Comparison of ENCODE assay signal across 9 mouse cellular contexts in the genomic region with DNA sequence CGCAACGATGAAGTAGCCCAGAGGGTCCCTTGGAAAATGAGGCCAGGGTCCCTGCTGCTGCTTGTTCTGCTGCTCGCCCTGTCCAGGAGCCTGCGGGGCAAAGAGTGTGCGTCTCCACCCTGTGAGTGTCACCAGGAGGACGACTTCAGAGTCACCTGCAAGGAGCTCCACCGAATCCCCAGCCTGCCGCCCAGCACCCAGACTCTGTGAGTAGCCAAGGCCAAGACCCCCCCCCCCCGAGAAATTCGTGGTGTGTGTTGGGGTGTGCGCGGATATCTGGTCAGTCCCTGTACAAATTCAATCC. TPM values are rescaled to one million over a fixed set of nuclear protein-coding genes. Genes with fewer than 3 reads are reported as not detected.
A peak's percentile ranks its signal among the peaks of the same experiment; 100 is the strongest.
DNase-seq lines count a peak whose midpoint lies in the region; ATAC-seq and TF ChIP-seq lines count a peak whose summit lies in the region.
"Had no signal": no experiment of that assay in that cellular context is flagged by ENCODE, and none has a peak within 500 bp of the region (broad histone marks: within the 10 kb centered on the region; RNA-seq: fewer than 3 reads in every experiment).

No protein-coding gene starts in this region.

- intact Hi-C loops in gastrocnemius, postnatal 36 days (cut with DNase I): loop anchor here (2.0 to 5.0 kb wide), 2 partner anchors 18 to 396 kb away; no protein-coding TSS in a partner anchor

- H3K9me3 ChIP-seq in forebrain, postnatal 0 days (ENCODE audit: low read length): no peaks in the 10 kb centered on the region
- H3K9me3 ChIP-seq in liver, embryonic 16.5 days (replicated peaks; ENCODE audit: control insufficient read depth, low read length): no peaks in the 10 kb centered on the region

- no peak for DNase-seq in cerebellum, adult 8-10 months
- peak; percentile 3 for DNase-seq in 3134 (ENCODE audit: extremely low read depth, insufficient read length, low spot score)
- no peak for DNase-seq in forebrain, postnatal 0 days
- DNase-seq in adrenal gland, postnatal 4 days (ENCODE audit: low spot score in 2 of 2): no peak
- DNase-seq in adipocyte (ENCODE audit: low spot score): no peak
- no peak for DNase-seq in gastrocnemius, postnatal 36 days

- H3K27me3 ChIP-seq in forebrain, postnatal 0 days (ENCODE audit: insufficient read depth, low read length): peaks cover 7% of the 10 kb centered on the region; the same call in 1 of the 2 replicates
- H3K27me3 ChIP-seq in liver, embryonic 16.5 days (ENCODE audit: control insufficient read depth, insufficient read depth, low read depth, low read length): peaks cover 27% of the 10 kb centered on the region

- H3K4me1 ChIP-seq in forebrain, postnatal 0 days (ENCODE audit: insufficient read depth): no peaks in the 10 kb centered on the region
- H3K4me1 ChIP-seq in liver, embryonic 16.5 days (ENCODE audit: control insufficient read depth, low read depth, low read length): peaks cover 3% of the 10 kb centered on the region

- H3K27ac ChIP-seq in forebrain, postnatal 0 days (ENCODE audit: low read depth, low read length): no peak overlapping the region
- H3K27ac ChIP-seq in liver, embryonic 16.5 days (ENCODE audit: low read length): no peak overlapping the region

- peak overlapping the region; percentile 43 for H3K4me3 ChIP-seq in forebrain, postnatal 0 days (ENCODE audit: low read depth, low read length)
- peak overlapping the region; percentile 40 for H3K4me3 ChIP-seq in liver, embryonic 16.5 days (ENCODE audit: low read depth, low read length)

- TF ChIP-seq CTCF in forebrain, postnatal 0 days (IDR thresholded peaks at IDR 0.05; ENCODE audit: low read depth): no peak

- peak overlapping the region; percentile 84 for H3K4me2 ChIP-seq in forebrain, postnatal 0 days (ENCODE audit: low read depth)
- peak overlapping the region; percentile 57; the same call in 1 of the 2 replicates for H3K4me2 ChIP-seq in liver, embryonic 16.5 days (ENCODE audit: low read depth, low read length)

- ATAC-seq in cerebellum, adult (ENCODE audit: insufficient number of reproducible peaks, low FRiP score, low TSS enrichment): 0 out of 2 replicates have a peak, but pooled peaks have one; percentile 9
- no peak; the same call in 1 of the 2 replicates for ATAC-seq in forebrain, postnatal 0 days
- no peak for ATAC-seq in liver, embryonic 16.5 days (ENCODE audit: low read depth)

- H3K36me3 ChIP-seq in forebrain, postnatal 0 days (ENCODE audit: insufficient read depth): no peaks in the 10 kb centered on the region
- no peaks in the 10 kb centered on the region for H3K36me3 ChIP-seq in liver, embryonic 16.5 days (ENCODE audit: control insufficient read depth, insufficient read depth)

- WGBS in forebrain, postnatal 0 days: 5% methylated on average over 12 of the region's 12 CpGs
- 3% methylated on average over 12 of the region's 12 CpGs for whole genome bisulfite sequencing in liver, embryonic 16.5 days (ENCODE audit: insufficient replicate concordance)

- peak overlapping the region; percentile 29 for H3K9ac ChIP-seq in forebrain, postnatal 0 days
- no peak overlapping the region for H3K9ac ChIP-seq in liver, embryonic 16.5 days (ENCODE audit: low read depth, low read length)

RNA-seq across cellular contexts. Expression of gene Tshr, which starts 16.6 kb away (rescaled TPM):
- 2.8 and 3.0 TPM in 2 replicates for total RNA-seq in forebrain, postnatal 0 days (2014; rRNA removed)
- 1.7 and 2.0 TPM in 2 replicates for polyA plus RNA-seq in forebrain, postnatal 0 days (2015; fragmentation: Nextera tagmentation; extraction: Ambion mirVana)
- polyA plus RNA-seq in liver, embryonic 16.5 days (2015; fragmentation: Nextera tagmentation; extraction: Ambion mirVana): 0.07 and 0.09 TPM in 2 replicates
- 1 to 10 TPM; 1.6 to 1.9 TPM for total RNA-seq in adrenal gland, postnatal 4 days (2021)
- under 1 TPM; 0.18 to 0.35 TPM for total RNA-seq in gastrocnemius, postnatal 36 days (2021)
- total RNA-seq: monocyte, adult 5-6 weeks had no signal

RNA-seq across cellular contexts. Expression of gene Cep128, which starts 16.8 kb away (rescaled TPM):
- total RNA-seq in forebrain, postnatal 0 days (2014; rRNA removed): 3.2 and 8.4 TPM in 2 replicates
- 2.3 and 3.0 TPM in 2 replicates for polyA plus RNA-seq in forebrain, postnatal 0 days (2015; fragmentation: Nextera tagmentation; extraction: Ambion mirVana)
- polyA plus RNA-seq in liver, embryonic 16.5 days (2015; fragmentation: Nextera tagmentation; extraction: Ambion mirVana): 8.9 and 10.2 TPM in 2 replicates
- total RNA-seq in adrenal gland, postnatal 4 days (2021): 10 to 100 TPM in 1 of 2 experiments, 1 to 10 TPM in 1; 9.7 to 10.7 TPM
- total RNA-seq in gastrocnemius, postnatal 36 days (2021): 1 to 10 TPM; 1.2 to 1.3 TPM
